Mouse (Mus musculus) cerebellum, adult 2 months (tissue): ENCODE measurements at regions not wholly inside any gene's neighbourhood (a gene's known extent, or its start where the extent isn't known, plus 50 kb on each side); places are given as distances from the start of the nearest gene placed in this dataset.

Source experiments
- CTCF ChIP-seq: fragments of 200-500 bp; IDR thresholded peaks from 2 replicates; pipeline ENCODE4 v1.5.1; 2011; ENCODE audit warnings: low read depth, mild to moderate bottlenecking, control low read depth, low read length, moderate library complexity, borderline replicate concordance; ENCODE audit not compliant: insufficient read depth
- POLR2A ChIP-seq: fragments of 200-500 bp; IDR thresholded peaks from 2 replicates; pipeline ENCODE4 v1.6.1; 2011; ENCODE audit warnings: low read length, control low read depth, borderline replicate concordance; ENCODE audit not compliant: insufficient read depth

GRCm38 (mm10) chr16:5733608-5734007 is 151.5 kb upstream of the Rbfox1 start:
- no peak for TF ChIP-seq POLR2A
- TF ChIP-seq CTCF = no peak
